Mouse (Mus musculus) granulocyte monocyte progenitor cell, adult 5-6 weeks (primary cell): ENCODE data around the gene Pjvk. TPM values are rescaled to one million over a fixed set of nuclear protein-coding genes. Genes with fewer than 3 reads are reported as not detected.

Experiments
- total RNA-seq, 2 experiments: library from RNA; stranded (forward) in 1 of 2; stranded (reverse) in 1 of 2; fragments of 200-712, 200-1000 nt in 1 of 2; fragments of >200 nt in 1 of 2; fragmentation: Nextera tagmentation in 1 of 2; gene quantifications; 2 replicates each; pipeline ENCODE4 v1.2.3; 2014 to 2017

Gene Pjvk
- total RNA-seq, 2 experiments from 2014 or later, result not detected

Other genes starting within 250 kb of the Pjvk start
- gene Osbpl6, start 242.0 kb upstream of the Pjvk start, total RNA-seq (2014; fragmentation: Nextera tagmentation), result not detected in 2 replicates
- gene Osbpl6, start 242.0 kb upstream of the Pjvk start, total RNA-seq (2017), result not detected in 2 replicates
- gene Prkra, start 461 bp upstream of the Pjvk start, total RNA-seq (2014; fragmentation: Nextera tagmentation), result 22.3 and 23.1 TPM in 2 replicates
- 17.3 and 17.7 TPM in 2 replicates for gene Prkra, start 461 bp upstream of the Pjvk start, total RNA-seq (2017)
- 6.9 and 18.4 TPM in 2 replicates for gene Fkbp7, start 24.6 kb downstream of the Pjvk start, total RNA-seq (2014; fragmentation: Nextera tagmentation)
- gene Fkbp7, start 24.6 kb downstream of the Pjvk start, total RNA-seq (2017), result 10.6 and 13.3 TPM in 2 replicates
- gene Plekha3, start 26.8 kb downstream of the Pjvk start, total RNA-seq (2014; fragmentation: Nextera tagmentation), result 17.4 and 29.5 TPM in 2 replicates
- 23.1 and 23.2 TPM in 2 replicates for gene Plekha3, start 26.8 kb downstream of the Pjvk start, total RNA-seq (2017)